Mouse (Mus musculus) midbrain, embryonic 13.5 days (tissue): Measurements from ENCODE around the gene Slc6a20a. TPM values are rescaled to one million over a fixed set of nuclear protein-coding genes. Genes with fewer than 3 reads are reported as not detected.

Experiments used
- ATAC-seq: fragments of 200-750 bp; cut with Nextera tagmentation; 2 replicates; pipeline ENCODE4 v1.8.0; 2017; ENCODE audit warnings: mild to moderate bottlenecking, moderate TSS enrichment, moderate library complexity
- H3K27ac ChIP-seq: fragments of 300-500 bp; sonication (generic); 2 replicates; pipeline ENCODE4 v1.5.1; 2015; ENCODE audit warnings: inconsistent platforms, mild to moderate bottlenecking, moderate library complexity
- H3K27me3 ChIP-seq: fragments of 300-500 bp; sonication (generic); 2 replicates; pipeline ENCODE4 v1.6.1; 2015; ENCODE audit warnings: mild to moderate bottlenecking, inconsistent platforms
- H3K36me3 ChIP-seq: fragments of 300-500 bp; sonication (generic); 2 replicates; pipeline ENCODE4 v1.6.1; 2015; ENCODE audit warnings: mild to moderate bottlenecking, inconsistent platforms
- H3K4me1 ChIP-seq: fragments of 300-500 bp; sonication (generic); replicated peaks from 2 replicates; pipeline ENCODE4 v1.6.1; 2015; ENCODE audit warnings: inconsistent platforms
- H3K4me2 ChIP-seq: fragments of 300-500 bp; sonication (generic); replicated peaks from 2 replicates; pipeline ENCODE4 v1.6.1; 2015; ENCODE audit warnings: moderate library complexity, mild to moderate bottlenecking, inconsistent platforms
- H3K4me3 ChIP-seq: fragments of 300-500 bp; sonication (generic); replicated peaks from 2 replicates; pipeline ENCODE4 v1.5.1; 2015; ENCODE audit warnings: mild to moderate bottlenecking, inconsistent platforms
- H3K9ac ChIP-seq: fragments of 300-500 bp; sonication (generic); replicated peaks from 2 replicates; pipeline ENCODE4 v1.6.1; 2015; ENCODE audit warnings: mild to moderate bottlenecking, inconsistent platforms
- H3K9me3 ChIP-seq: fragments of 300-500 bp; sonication (generic); 2 replicates; pipeline ENCODE4 v1.6.1; 2016; ENCODE audit warnings: mild to moderate bottlenecking, inconsistent platforms
- WGBS: fragments of 180-500 bp; shearing (Covaris S2); methylation state at CpG from one replicate; pipeline ENCODE4 v1.1.7; 2015; 5-methylcytosine and 5-hydroxymethylcytosine counted together
- polyA plus RNA-seq: library from polyadenylated mRNA; unstranded; fragments of >200 nt; fragmentation: Nextera tagmentation; extraction: Ambion mirVana; gene quantifications from 2 replicates; pipeline ENCODE4 v1.2.1, GENCODE M21; 2015

Slc6a20a gene
- polyA plus RNA-seq, result 5.3 and 5.6 TPM in 2 replicates

- ATAC-seq, result peak; percentile 75
Measured at GRCm38 (mm10) chr9:123678327-123679105, at the start of gene Slc6a20a, which contains the start of gene Ccr9. TSS of gene Slc6a20a (minus strand) at chr9:123678885. TSS of gene Ccr9 (plus strand) at chr9:123678439.

GRCm38 (mm10) chr9:123722737-123723493, 44.2 kb upstream of the Slc6a20a start:
- no peaks in the 10 kb centered on the region for H3K27me3 ChIP-seq
- H3K27ac ChIP-seq, result no peak overlapping the region
- H3K36me3 ChIP-seq, result no peaks in the 10 kb centered on the region
- no peak overlapping the region for H3K4me3 ChIP-seq
- no peaks in the 10 kb centered on the region for H3K9me3 ChIP-seq
- H3K9ac ChIP-seq, result no peak overlapping the region
- 73% methylated on average over 2 of the region's 2 CpGs for WGBS
- H3K4me2 ChIP-seq, result no peak overlapping the region
- 0 out of 2 replicates have a peak, but pooled peaks cover 2% of the 10 kb centered on the region for H3K4me1 ChIP-seq
- ATAC-seq, result no peak

More at GRCm38 (mm10) chr9:123678327-123679105, at the start of gene Slc6a20a, which contains the start of gene Ccr9:
- peaks cover 59% of the 10 kb centered on the region for H3K27me3 ChIP-seq
- H3K4me2 ChIP-seq, result peak within 1 kb of the TSS; percentile 75
- peak within 1 kb of the TSS; percentile 47 for H3K4me3 ChIP-seq
- H3K9me3 ChIP-seq, result no peaks in the 10 kb centered on the region
- H3K4me1 ChIP-seq, result peaks cover 11% of the 10 kb centered on the region
- H3K9ac ChIP-seq, result peak within 1 kb of the TSS; percentile 53
- no peaks in the 10 kb centered on the region for H3K36me3 ChIP-seq
- no peak within 1 kb of the TSS for H3K27ac ChIP-seq
- WGBS, result under 1% methylated on average over 73 of the region's 73 CpGs

GRCm38 (mm10) chr9:123717186-123718008, 38.7 kb upstream of the Slc6a20a start, which contains the start of gene Lztfl1:
TSS of gene Lztfl1 (minus strand) at chr9:123717697.
- Histone ChIP-seq H3K36me3 (peaks cover under 1% of the 10 kb centered on the region; the same call in 1 of the 2 replicates), H3K4me1 (peaks cover 19% of the 10 kb centered on the region), H3K9ac (peak within 1 kb of the TSS; percentile 69), H3K4me3 (peak within 1 kb of the TSS; percentile 63), H3K27me3 (no peaks in the 10 kb centered on the region), H3K9me3 (no peaks in the 10 kb centered on the region), H3K27ac (peak within 1 kb of the TSS; percentile 53), H3K4me2 (peak within 1 kb of the TSS; percentile 76)
- under 1% methylated on average over 55 of the region's 55 CpGs for WGBS
- peak; percentile 100 for ATAC-seq

GRCm38 (mm10) chr9:123716301-123716700, 37.6 kb upstream of the Slc6a20a start:
- Histone ChIP-seq H3K27ac (no peak overlapping the region), H3K9ac (no peak overlapping the region), H3K4me2 (peak overlapping the region; percentile 76), H3K4me3 (peak overlapping the region; percentile 63), H3K9me3 (no peaks in the 10 kb centered on the region), H3K36me3 (peaks cover 9% of the 10 kb centered on the region), H3K27me3 (no peaks in the 10 kb centered on the region), H3K4me1 (peaks cover 19% of the 10 kb centered on the region)
- no peak for ATAC-seq
- 76% methylated on average over 3 of the region's 3 CpGs for WGBS

- 88% methylated on average over 2 of the region's 2 CpGs for WGBS
Measured at GRCm38 (mm10) chr9:123713111-123713510, 34.4 kb upstream of the Slc6a20a start.

GRCm38 (mm10) chr9:123709226-123709625, 30.5 kb upstream of the Slc6a20a start:
- Histone ChIP-seq H3K9ac (no peak overlapping the region), H3K4me2 (no peak overlapping the region), H3K27me3 (no peaks in the 10 kb centered on the region), H3K4me1 (no peaks in the 10 kb centered on the region), H3K36me3 (peaks cover 40% of the 10 kb centered on the region), H3K9me3 (no peaks in the 10 kb centered on the region), H3K27ac (no peak overlapping the region), H3K4me3 (no peak overlapping the region)
- 58% methylated on average over 2 of the region's 2 CpGs for WGBS
- ATAC-seq, result no peak

More at GRCm38 (mm10) chr9:123713111-123713510, 34.4 kb upstream of the Slc6a20a start:
- Histone ChIP-seq H3K9me3 (no peaks in the 10 kb centered on the region), H3K27me3 (no peaks in the 10 kb centered on the region), H3K4me3 (no peak overlapping the region), H3K4me2 (no peak overlapping the region), H3K27ac (no peak overlapping the region), H3K9ac (no peak overlapping the region), H3K36me3 (peaks cover 25% of the 10 kb centered on the region), H3K4me1 (peaks cover 19% of the 10 kb centered on the region)
- no peak for ATAC-seq

- no peak overlapping the region for H3K27ac ChIP-seq
- H3K27me3 ChIP-seq, result no peaks in the 10 kb centered on the region
- WGBS, result 94% methylated on average over 5 of the region's 5 CpGs
- H3K9ac ChIP-seq, result no peak overlapping the region
- H3K4me3 ChIP-seq, result no peak overlapping the region
- peaks cover 47% of the 10 kb centered on the region for H3K36me3 ChIP-seq
- no peak overlapping the region for H3K4me2 ChIP-seq
- no peaks in the 10 kb centered on the region for H3K9me3 ChIP-seq
- H3K4me1 ChIP-seq, result no peaks in the 10 kb centered on the region
- no peak for ATAC-seq
Measured at GRCm38 (mm10) chr9:123701822-123702221, 23.1 kb upstream of the Slc6a20a start.

- H3K9me3 ChIP-seq, result no peaks in the 10 kb centered on the region
- H3K4me1 ChIP-seq, result no peaks in the 10 kb centered on the region
- H3K4me2 ChIP-seq, result no peak overlapping the region
- H3K9ac ChIP-seq, result no peak overlapping the region
- no peak overlapping the region for H3K4me3 ChIP-seq
- H3K36me3 ChIP-seq, result peaks cover 36% of the 10 kb centered on the region
- H3K27me3 ChIP-seq, result no peaks in the 10 kb centered on the region
- no peak overlapping the region for H3K27ac ChIP-seq
- no peak for ATAC-seq
- 93% methylated on average over 3 of the region's 3 CpGs for WGBS
Measured at GRCm38 (mm10) chr9:123695634-123696302, 17.1 kb upstream of the Slc6a20a start.

GRCm38 (mm10) chr9:123688227-123688626, 9.5 kb upstream of the Slc6a20a start:
- WGBS, result 75% methylated on average over 1 of the region's 1 CpGs
- H3K4me3 ChIP-seq, result no peak overlapping the region

GRCm38 (mm10) chr9:123686206-123686605, 7.5 kb upstream of the Slc6a20a start:
- H3K27ac ChIP-seq, result no peak overlapping the region
- H3K9me3 ChIP-seq, result no peaks in the 10 kb centered on the region
- H3K36me3 ChIP-seq, result no peaks in the 10 kb centered on the region
- H3K4me1 ChIP-seq, result no peaks in the 10 kb centered on the region
- WGBS, result 56% methylated on average over 5 of the region's 5 CpGs
- no peak overlapping the region for H3K4me3 ChIP-seq
- peaks cover under 1% of the 10 kb centered on the region; the same call in 1 of the 2 replicates for H3K27me3 ChIP-seq
- H3K9ac ChIP-seq, result no peak overlapping the region
- no peak for ATAC-seq
- no peak overlapping the region for H3K4me2 ChIP-seq

More at GRCm38 (mm10) chr9:123688227-123688626, 9.5 kb upstream of the Slc6a20a start:
- Histone ChIP-seq H3K4me2 (no peak overlapping the region), H3K27ac (no peak overlapping the region), H3K36me3 (peaks cover 14% of the 10 kb centered on the region), H3K9ac (no peak overlapping the region), H3K9me3 (no peaks in the 10 kb centered on the region), H3K27me3 (no peaks in the 10 kb centered on the region), H3K4me1 (no peaks in the 10 kb centered on the region)
- ATAC-seq, result no peak

GRCm38 (mm10) chr9:123683704-123684103, 5.0 kb upstream of the Slc6a20a start:
- H3K4me2 ChIP-seq, result no peak overlapping the region
- no peak for ATAC-seq
- peaks cover 3% of the 10 kb centered on the region for H3K4me1 ChIP-seq
- 57% methylated on average over 3 of the region's 3 CpGs for WGBS
- no peak overlapping the region for H3K4me3 ChIP-seq
- peaks cover 24% of the 10 kb centered on the region for H3K27me3 ChIP-seq
- no peak overlapping the region for H3K27ac ChIP-seq
- no peaks in the 10 kb centered on the region for H3K36me3 ChIP-seq
- H3K9me3 ChIP-seq, result no peaks in the 10 kb centered on the region
- H3K9ac ChIP-seq, result no peak overlapping the region
